Mouse (Mus musculus): ENCODE data around the gene Hcrt. TPM values are rescaled to one million over a fixed set of nuclear protein-coding genes. Genes with fewer than 3 reads are reported as not detected.
"Not testable (repeated sequence)": the region's sequence is repeated elsewhere in the genome, so short reads cannot be mapped to it uniquely, and the experiment has no call there.

Hcrt gene
- polyA plus RNA-seq, 1 experiment from 2014 or later: not detected

- Histone ChIP-seq H3K4me1 (ENCODE audit: control insufficient read depth, insufficient read depth, low read length) (no peaks in the 10 kb centered on the region), H3K4me2 (no peak overlapping the region), H3K27ac (ENCODE audit: low read depth, low read length) (no peak overlapping the region), H3K9me3 (ENCODE audit: control insufficient read depth, low read length) (no peaks in the 10 kb centered on the region), H3K27me3 (ENCODE audit: control insufficient read depth, insufficient read depth, low read length) (no peaks in the 10 kb centered on the region), H3K4me3 (ENCODE audit: low read depth, low read length) (no peak overlapping the region), H3K36me3 (ENCODE audit: control insufficient read depth, insufficient read depth, low read length) (no peaks in the 10 kb centered on the region), H3K9ac (ENCODE audit: low read length) (no peak overlapping the region)
- ATAC-seq (ENCODE audit: low FRiP score) (no peak), DNase-seq (ENCODE audit: low spot score, missing footprints) (no peak)
- WGBS: 95% methylated on average over 2 of the region's 2 CpGs
Measured at GRCm38 (mm10) chr11:100791457-100792049, 28.8 kb upstream of the Hcrt start.

- H3K27me3 ChIP-seq (ENCODE audit: control insufficient read depth, insufficient read depth, low read length); H3K4me1 ChIP-seq (ENCODE audit: control insufficient read depth, insufficient read depth, low read length); H3K9me3 ChIP-seq (ENCODE audit: control insufficient read depth, low read length); H3K4me3 ChIP-seq (ENCODE audit: low read depth, low read length); H3K27ac ChIP-seq (ENCODE audit: low read depth, low read length); H3K4me2 ChIP-seq; H3K36me3 ChIP-seq (ENCODE audit: control insufficient read depth, insufficient read depth, low read length); ATAC-seq (ENCODE audit: low FRiP score); H3K9ac ChIP-seq (ENCODE audit: low read length); DNase-seq (ENCODE audit: low spot score, missing footprints): not testable (repeated sequence)
- WGBS: 92% methylated on average over 9 of the region's 9 CpGs
Measured at GRCm38 (mm10) chr11:100790644-100791043, 27.9 kb upstream of the Hcrt start.

GRCm38 (mm10) chr11:100789702-100790101, 27.0 kb upstream of the Hcrt start:
- ATAC-seq (ENCODE audit: low FRiP score) (no peak), DNase-seq (ENCODE audit: low spot score, missing footprints) (no peak)
- H3K9ac ChIP-seq (ENCODE audit: low read length): no peak overlapping the region
- 80% methylated on average over 3 of the region's 3 CpGs for WGBS
- no peak overlapping the region for H3K4me3 ChIP-seq (ENCODE audit: low read depth, low read length)
- no peaks in the 10 kb centered on the region for H3K27me3 ChIP-seq (ENCODE audit: control insufficient read depth, insufficient read depth, low read length)
- no peaks in the 10 kb centered on the region for H3K4me1 ChIP-seq (ENCODE audit: control insufficient read depth, insufficient read depth, low read length)
- no peaks in the 10 kb centered on the region for H3K9me3 ChIP-seq (ENCODE audit: control insufficient read depth, low read length)
- H3K27ac ChIP-seq (ENCODE audit: low read depth, low read length): no peak overlapping the region
- H3K36me3 ChIP-seq (ENCODE audit: control insufficient read depth, insufficient read depth, low read length): no peaks in the 10 kb centered on the region
- H3K4me2 ChIP-seq: no peak overlapping the region

GRCm38 (mm10) chr11:100785774-100786173, 23.0 kb upstream of the Hcrt start:
- no peak overlapping the region for H3K27ac ChIP-seq (ENCODE audit: low read depth, low read length)
- H3K9me3 ChIP-seq (ENCODE audit: control insufficient read depth, low read length): no peaks in the 10 kb centered on the region
- DNase-seq (ENCODE audit: low spot score, missing footprints) (no peak), ATAC-seq (ENCODE audit: low FRiP score) (no peak)
- H3K27me3 ChIP-seq (ENCODE audit: control insufficient read depth, insufficient read depth, low read length): no peaks in the 10 kb centered on the region
- no peak overlapping the region for H3K4me3 ChIP-seq (ENCODE audit: low read depth, low read length)
- H3K4me2 ChIP-seq: no peak overlapping the region
- H3K9ac ChIP-seq (ENCODE audit: low read length): no peak overlapping the region
- WGBS: 92% methylated on average over 2 of the region's 2 CpGs
- no peaks in the 10 kb centered on the region for H3K4me1 ChIP-seq (ENCODE audit: control insufficient read depth, insufficient read depth, low read length)
- no peaks in the 10 kb centered on the region for H3K36me3 ChIP-seq (ENCODE audit: control insufficient read depth, insufficient read depth, low read length)

GRCm38 (mm10) chr11:100784286-100784685, 21.6 kb upstream of the Hcrt start:
- no peaks in the 10 kb centered on the region for H3K27me3 ChIP-seq (ENCODE audit: control insufficient read depth, insufficient read depth, low read length)
- H3K4me1 ChIP-seq (ENCODE audit: control insufficient read depth, insufficient read depth, low read length): no peaks in the 10 kb centered on the region
- no peak overlapping the region for H3K27ac ChIP-seq (ENCODE audit: low read depth, low read length)
- DNase-seq (ENCODE audit: low spot score, missing footprints) (no peak), ATAC-seq (ENCODE audit: low FRiP score) (no peak)
- 88% methylated on average over 8 of the region's 8 CpGs for WGBS
- H3K36me3 ChIP-seq (ENCODE audit: control insufficient read depth, insufficient read depth, low read length): no peaks in the 10 kb centered on the region
- H3K4me3 ChIP-seq (ENCODE audit: low read depth, low read length): no peak overlapping the region
- H3K9me3 ChIP-seq (ENCODE audit: control insufficient read depth, low read length): no peaks in the 10 kb centered on the region
- H3K9ac ChIP-seq (ENCODE audit: low read length): no peak overlapping the region
- no peak overlapping the region for H3K4me2 ChIP-seq

GRCm38 (mm10) chr11:100782568-100782967, 19.8 kb upstream of the Hcrt start:
- H3K9me3 ChIP-seq (ENCODE audit: control insufficient read depth, low read length): no peaks in the 10 kb centered on the region
- 88% methylated on average over 13 of the region's 13 CpGs for WGBS
- DNase-seq (ENCODE audit: low spot score, missing footprints): no peak
- H3K4me1 ChIP-seq (ENCODE audit: control insufficient read depth, insufficient read depth, low read length): no peaks in the 10 kb centered on the region
- no peak overlapping the region for H3K4me3 ChIP-seq (ENCODE audit: low read depth, low read length)
- no peak overlapping the region for H3K9ac ChIP-seq (ENCODE audit: low read length)
- no peaks in the 10 kb centered on the region for H3K27me3 ChIP-seq (ENCODE audit: control insufficient read depth, insufficient read depth, low read length)
- no peak overlapping the region for H3K27ac ChIP-seq (ENCODE audit: low read depth, low read length)
- no peak overlapping the region for H3K4me2 ChIP-seq
- ATAC-seq (ENCODE audit: low FRiP score): no peak
- no peaks in the 10 kb centered on the region for H3K36me3 ChIP-seq (ENCODE audit: control insufficient read depth, insufficient read depth, low read length)

GRCm38 (mm10) chr11:100781763-100782475, 19.2 kb upstream of the Hcrt start:
- no peak overlapping the region for H3K9ac ChIP-seq (ENCODE audit: low read length)
- H3K27ac ChIP-seq (ENCODE audit: low read depth, low read length): no peak overlapping the region
- H3K4me3 ChIP-seq (ENCODE audit: low read depth, low read length): no peak overlapping the region
- DNase-seq (ENCODE audit: low spot score, missing footprints): no peak
- no peak overlapping the region for H3K4me2 ChIP-seq
- no peaks in the 10 kb centered on the region for H3K4me1 ChIP-seq (ENCODE audit: control insufficient read depth, insufficient read depth, low read length)
- H3K27me3 ChIP-seq (ENCODE audit: control insufficient read depth, insufficient read depth, low read length): no peaks in the 10 kb centered on the region
- 92% methylated on average over 15 of the region's 15 CpGs for WGBS
- no peaks in the 10 kb centered on the region for H3K36me3 ChIP-seq (ENCODE audit: control insufficient read depth, insufficient read depth, low read length)
- H3K9me3 ChIP-seq (ENCODE audit: control insufficient read depth, low read length): no peaks in the 10 kb centered on the region
- ATAC-seq (ENCODE audit: low FRiP score): no peak

GRCm38 (mm10) chr11:100780247-100780646, 17.5 kb upstream of the Hcrt start:
- H3K9me3 ChIP-seq (ENCODE audit: control insufficient read depth, low read length): no peaks in the 10 kb centered on the region
- DNase-seq (ENCODE audit: low spot score, missing footprints): no peak
- ATAC-seq (ENCODE audit: low FRiP score): no peak
- H3K4me1 ChIP-seq (ENCODE audit: control insufficient read depth, insufficient read depth, low read length): no peaks in the 10 kb centered on the region
- no peaks in the 10 kb centered on the region for H3K27me3 ChIP-seq (ENCODE audit: control insufficient read depth, insufficient read depth, low read length)
- H3K4me3 ChIP-seq (ENCODE audit: low read depth, low read length): no peak overlapping the region
- H3K27ac ChIP-seq (ENCODE audit: low read depth, low read length): no peak overlapping the region
- no peak overlapping the region for H3K4me2 ChIP-seq
- H3K36me3 ChIP-seq (ENCODE audit: control insufficient read depth, insufficient read depth, low read length): no peaks in the 10 kb centered on the region
- H3K9ac ChIP-seq (ENCODE audit: low read length): no peak overlapping the region
- 83% methylated on average over 8 of the region's 8 CpGs for WGBS

GRCm38 (mm10) chr11:100778069-100778468, 15.3 kb upstream of the Hcrt start:
- Histone ChIP-seq H3K4me2 (no peak overlapping the region), H3K4me1 (ENCODE audit: control insufficient read depth, insufficient read depth, low read length) (no peaks in the 10 kb centered on the region), H3K4me3 (ENCODE audit: low read depth, low read length) (no peak overlapping the region), H3K9me3 (ENCODE audit: control insufficient read depth, low read length) (no peaks in the 10 kb centered on the region), H3K27ac (ENCODE audit: low read depth, low read length) (no peak overlapping the region), H3K27me3 (ENCODE audit: control insufficient read depth, insufficient read depth, low read length) (no peaks in the 10 kb centered on the region), H3K9ac (ENCODE audit: low read length) (no peak overlapping the region), H3K36me3 (ENCODE audit: control insufficient read depth, insufficient read depth, low read length) (no peaks in the 10 kb centered on the region)
- DNase-seq (ENCODE audit: low spot score, missing footprints) (no peak), ATAC-seq (ENCODE audit: low FRiP score) (no peak)
- 77% methylated on average over 3 of the region's 3 CpGs for WGBS

Data from midbrain, embryonic 11.5 days (tissue).